Mouse (Mus musculus) thymus, adult 2 months (tissue): ENCODE measurements at regions not wholly inside any gene's neighbourhood (a gene's known extent, or its start where the extent isn't known, plus 50 kb on each side); places are given as distances from the start of the nearest gene placed in this dataset.

Experiments used
- DNase-seq: peaks from one replicate; pipeline ENCODE4 v3.0.0; 2021
- H3K27ac ChIP-seq: fragments of 200-500 bp; 2 replicates; pipeline ENCODE4 v1.5.1; 2012; ENCODE audit warnings: low read length, control low read depth; ENCODE audit not compliant: control insufficient read depth, insufficient read depth
- H3K27me3 ChIP-seq: fragments of 200-500 bp; 2 replicates; pipeline ENCODE4 v1.6.1; 2012; ENCODE audit warnings: mild to moderate bottlenecking, low read length, moderate library complexity, mixed read lengths; ENCODE audit not compliant: control insufficient read depth, insufficient read depth
- H3K36me3 ChIP-seq: fragments of 200-500 bp; 2 replicates; pipeline ENCODE4 v1.6.1; 2012; ENCODE audit warnings: mild to moderate bottlenecking, low read length, moderate library complexity; ENCODE audit not compliant: control insufficient read depth, insufficient read depth
- H3K4me1 ChIP-seq: fragments of 200-500 bp; replicated peaks from 2 replicates; pipeline ENCODE4 v1.6.1; 2012; ENCODE audit warnings: low read length; ENCODE audit not compliant: control insufficient read depth, insufficient read depth
- H3K4me3 ChIP-seq: fragments of 200-500 bp; 2 replicates; pipeline ENCODE4 v1.5.1; 2012; ENCODE audit warnings: mild to moderate bottlenecking, low read length, control low read depth, moderate library complexity; ENCODE audit not compliant: control insufficient read depth, insufficient read depth
- CTCF ChIP-seq: fragments of 200-500 bp; IDR thresholded peaks from 2 replicates; pipeline ENCODE4 v1.5.1; 2012; ENCODE audit warnings: mild to moderate bottlenecking, control low read depth, low read length, moderate library complexity, borderline replicate concordance; ENCODE audit not compliant: control insufficient read depth, poor library complexity, insufficient read depth; ENCODE audit errors: extremely low read depth
- POLR2A ChIP-seq: fragments of 200-500 bp; IDR thresholded peaks from 2 replicates; pipeline ENCODE4 v1.6.1; 2012; ENCODE audit warnings: mild to moderate bottlenecking, low read length, control low read depth, moderate library complexity; ENCODE audit not compliant: control insufficient read depth, poor library complexity, insufficient read depth; ENCODE audit errors: extremely low read depth
- WGBS: fragments of 180-500 bp; shearing (Covaris S2); methylation state at CpG from one replicate; pipeline ENCODE4 v1.1.7; 2018; 5-methylcytosine and 5-hydroxymethylcytosine counted together

- no peaks in the 10 kb centered on the region for H3K36me3 ChIP-seq
- no peak overlapping the region for H3K27ac ChIP-seq
- TF ChIP-seq POLR2A (no peak), CTCF (no peak)
- no peaks in the 10 kb centered on the region for H3K27me3 ChIP-seq
- 93% methylated on average over 2 of the region's 2 CpGs for WGBS
- no peaks in the 10 kb centered on the region; the same call in 1 of the 2 replicates for H3K4me1 ChIP-seq
- no peak overlapping the region for H3K4me3 ChIP-seq
- no peak for DNase-seq
Measured at GRCm38 (mm10) chr12:36793799-36794198, 314.5 kb upstream of the Meox2 start.

- TF ChIP-seq CTCF (no peak), POLR2A (no peak)
- no peaks in the 10 kb centered on the region; the same call in 1 of the 2 replicates for H3K4me1 ChIP-seq
- H3K27me3 ChIP-seq: no peaks in the 10 kb centered on the region
- no peak for DNase-seq
- H3K36me3 ChIP-seq: no peaks in the 10 kb centered on the region
- H3K27ac ChIP-seq: no peak overlapping the region
- H3K4me3 ChIP-seq: no peak overlapping the region
- WGBS: 97% methylated on average over 4 of the region's 4 CpGs
Measured at GRCm38 (mm10) chr12:36796201-36796600, 312.1 kb upstream of the Meox2 start.

- Histone ChIP-seq H3K4me1 (no peaks in the 10 kb centered on the region), H3K27me3 (no peaks in the 10 kb centered on the region), H3K4me3 (no peak overlapping the region), H3K36me3 (no peaks in the 10 kb centered on the region), H3K27ac (no peak overlapping the region)
- no peak for DNase-seq
- WGBS: 98% methylated on average over 2 of the region's 2 CpGs
- TF ChIP-seq CTCF (no peak), POLR2A (no peak)
Measured at GRCm38 (mm10) chr12:36817938-36818337, 290.4 kb upstream of the Meox2 start.

- Histone ChIP-seq H3K4me3 (no peak overlapping the region), H3K36me3 (no peaks in the 10 kb centered on the region), H3K27me3 (no peaks in the 10 kb centered on the region), H3K4me1 (no peaks in the 10 kb centered on the region), H3K27ac (no peak overlapping the region)
- TF ChIP-seq POLR2A (no peak), CTCF (no peak)
- DNase-seq: no peak
- WGBS: 94% methylated on average over 3 of the region's 3 CpGs
Measured at GRCm38 (mm10) chr12:36818852-36819251, 289.5 kb upstream of the Meox2 start.

- H3K36me3 ChIP-seq: no peaks in the 10 kb centered on the region
- no peak overlapping the region for H3K27ac ChIP-seq
- 85% methylated on average over 6 of the region's 6 CpGs for WGBS
- no peaks in the 10 kb centered on the region for H3K4me1 ChIP-seq
- TF ChIP-seq CTCF: no peak
- TF ChIP-seq POLR2A: no peak
- DNase-seq: no peak
- H3K4me3 ChIP-seq: no peak overlapping the region
- no peaks in the 10 kb centered on the region for H3K27me3 ChIP-seq
Measured at GRCm38 (mm10) chr12:36826766-36827165, 281.6 kb upstream of the Meox2 start.

GRCm38 (mm10) chr12:36831307-36831997, 276.9 kb upstream of the Meox2 start:
- Histone ChIP-seq H3K4me3 (no peak overlapping the region), H3K36me3 (no peaks in the 10 kb centered on the region), H3K27ac (no peak overlapping the region), H3K27me3 (no peaks in the 10 kb centered on the region), H3K4me1 (no peaks in the 10 kb centered on the region)
- no peak for TF ChIP-seq CTCF
- no peak for TF ChIP-seq POLR2A
- 29% methylated on average over 14 of the region's 14 CpGs for WGBS
- no peak for DNase-seq
